Mouse (Mus musculus) CH12.LX (cell line): Measurements from ENCODE around the gene Rfx4. TPM values are rescaled to one million over a fixed set of nuclear protein-coding genes. Genes with fewer than 3 reads are reported as not detected.

Experiments
- DNase-seq: peaks from one replicate; pipeline ENCODE4 v3.0.0-alpha.2; 2013; ENCODE audit errors: extremely low read depth
- H3K27ac ChIP-seq: 2 replicates; pipeline ENCODE4 v1.5.1; 2012; ENCODE audit warnings: low read depth, mild to moderate bottlenecking, control low read depth, moderate library complexity; ENCODE audit not compliant: insufficient read depth
- H3K27me3 ChIP-seq: replicated peaks from 2 replicates; pipeline ENCODE3; 2012; ENCODE audit warnings: inconsistent platforms
- H3K36me3 ChIP-seq, 2 experiments: replicated peaks in 1 of 2; 2 replicates each; pipeline versions ENCODE3 to v1.6.1; 2012; ENCODE audit warnings: inconsistent platforms in 1 of 2, low read length in 1 of 2, mild to moderate bottlenecking in 1 of 2, mixed read lengths in 1 of 2, moderate library complexity in 1 of 2; ENCODE audit not compliant: control insufficient read depth in 1 of 2, insufficient read depth in 1 of 2
- H3K4me1 ChIP-seq, 2 experiments: 2 replicates each; pipeline ENCODE4 v1.6.1; 2012; ENCODE audit warnings: inconsistent platforms in 1 of 2, moderate library complexity in 1 of 2; ENCODE audit not compliant: insufficient read depth in 2 of 2, control insufficient read depth in 1 of 2
- H3K4me2 ChIP-seq: 2 replicates; pipeline ENCODE4 v1.6.1; 2012; ENCODE audit warnings: low read depth, mild to moderate bottlenecking, control low read depth; ENCODE audit not compliant: poor library complexity, insufficient read depth, severe bottlenecking
- H3K4me3 ChIP-seq, 3 experiments: fragments of 150-350 bp in 1 of 3; sonication (generic) in 1 of 3; replicated peaks in 1 of 3; 2 replicates each; pipeline versions ENCODE3 to v1.5.1; 2011 to 2012; ENCODE audit warnings: low read depth in 2 of 3, low read length in 2 of 3, mild to moderate bottlenecking in 2 of 3, moderate library complexity in 2 of 3, control low read depth in 1 of 3, improper control_type of control experiment in 1 of 3, inconsistent platforms in 1 of 3, mixed read lengths in 1 of 3; ENCODE audit not compliant: poor library complexity in 1 of 3
- H3K79me2 ChIP-seq: replicated peaks from 2 replicates; pipeline ENCODE4 v1.6.1; 2012; ENCODE audit warnings: mild to moderate bottlenecking, moderate library complexity; ENCODE audit not compliant: control insufficient read depth, poor library complexity, insufficient read depth, severe bottlenecking; ENCODE audit errors: extremely low read depth
- H3K9ac ChIP-seq: 2 replicates; pipeline ENCODE4 v1.6.1; 2012; ENCODE audit warnings: low read depth, mild to moderate bottlenecking, control low read depth, moderate library complexity; ENCODE audit not compliant: insufficient read depth
- H3K9me3 ChIP-seq: replicated peaks from 2 replicates; pipeline ENCODE3; 2012; ENCODE audit warnings: low read length, inconsistent platforms, mixed read lengths
- BHLHE40 ChIP-seq: IDR thresholded peaks from 2 replicates; pipeline ENCODE4 v1.6.1; 2011; ENCODE audit warnings: mild to moderate bottlenecking, low read depth, low read length, improper control_type of control experiment
- CHD2 ChIP-seq: IDR thresholded peaks from 2 replicates; pipeline ENCODE4 v1.6.1; 2011; ENCODE audit warnings: low read length, improper control_type of control experiment
- CTCF ChIP-seq, 2 experiments: IDR thresholded peaks in 1 of 2; conservative IDR thresholded peaks in 1 of 2; 2 replicates each; pipeline ENCODE4 v1.5.1; 2011 to 2012; ENCODE audit warnings: low read depth in 2 of 2, low read length in 2 of 2, improper control_type of control experiment in 1 of 2, inconsistent platforms in 1 of 2, mild to moderate bottlenecking in 1 of 2, moderate library complexity in 1 of 2
- E2F4 ChIP-seq: IDR thresholded peaks from 2 replicates; pipeline ENCODE4 v1.6.1; 2011; ENCODE audit warnings: low read depth, low read length, improper control_type of control experiment; ENCODE audit not compliant: insufficient replicate concordance
- ELF1 ChIP-seq: IDR thresholded peaks from 2 replicates; pipeline ENCODE4 v1.6.1; 2014; ENCODE audit warnings: low read depth, mild to moderate bottlenecking, inconsistent platforms, low read length, improper control_type of control experiment
- ETS1 ChIP-seq: conservative IDR thresholded peaks from 2 replicates; pipeline ENCODE4 v1.6.1; 2012; ENCODE audit warnings: low read depth, mild to moderate bottlenecking, inconsistent platforms, low read length, improper control_type of control experiment, moderate library complexity
- GABPA ChIP-seq: IDR thresholded peaks from 2 replicates; pipeline ENCODE4 v1.6.1; 2012; ENCODE audit warnings: low read depth, low read length, improper control_type of control experiment, inconsistent platforms; ENCODE audit not compliant: insufficient replicate concordance
- IRF4 ChIP-seq: IDR thresholded peaks from 2 replicates; pipeline ENCODE4 v1.6.1; 2014; ENCODE audit warnings: low read depth, mild to moderate bottlenecking, inconsistent platforms, low read length, improper control_type of control experiment
- MAFK ChIP-seq: IDR thresholded peaks from 2 replicates; pipeline ENCODE4 v1.6.1; 2011; ENCODE audit warnings: low read length, improper control_type of control experiment; ENCODE audit not compliant: insufficient replicate concordance
- MAX ChIP-seq: IDR thresholded peaks from 2 replicates; pipeline ENCODE4 v1.6.1; 2011; ENCODE audit warnings: low read length, improper control_type of control experiment
- MAZ ChIP-seq: IDR thresholded peaks from 2 replicates; pipeline ENCODE4 v1.6.1; 2012; ENCODE audit warnings: low read depth, mild to moderate bottlenecking, inconsistent platforms, low read length, improper control_type of control experiment, moderate library complexity
- MXI1 ChIP-seq: IDR thresholded peaks from 2 replicates; pipeline ENCODE4 v1.6.1; 2011; ENCODE audit warnings: mild to moderate bottlenecking, low read depth, low read length, improper control_type of control experiment
- MYC ChIP-seq: IDR thresholded peaks from 2 replicates; pipeline ENCODE4 v1.6.1; 2011; ENCODE audit warnings: low read depth, mild to moderate bottlenecking, improper control_type of control experiment, low read length
- PAX5 ChIP-seq: IDR thresholded peaks from 2 replicates; pipeline ENCODE4 v1.6.1; 2012; ENCODE audit warnings: low read length, inconsistent platforms, mixed read lengths
- POLR2AphosphoS2 ChIP-seq: IDR thresholded peaks from 2 replicates; pipeline ENCODE4 v1.6.1; 2011; ENCODE audit warnings: low read depth, low read length, improper control_type of control experiment
- RCOR1 ChIP-seq: conservative IDR thresholded peaks from 2 replicates; pipeline ENCODE4 v1.6.1; 2012; ENCODE audit warnings: low read depth, mild to moderate bottlenecking, inconsistent platforms, low read length, improper control_type of control experiment
- SIN3A ChIP-seq: IDR thresholded peaks from 2 replicates; pipeline ENCODE4 v1.6.1; 2012; ENCODE audit warnings: low read length, improper control_type of control experiment, inconsistent platforms
- TCF12 ChIP-seq: IDR thresholded peaks from 2 replicates; pipeline ENCODE4 v1.6.1; 2014; ENCODE audit warnings: low read depth, mild to moderate bottlenecking, inconsistent platforms, low read length, improper control_type of control experiment
- UBTF ChIP-seq: IDR thresholded peaks from 2 replicates; pipeline ENCODE4 v1.6.1; 2012; ENCODE audit warnings: low read depth, mild to moderate bottlenecking, inconsistent platforms, low read length, improper control_type of control experiment, moderate library complexity
- USF1 ChIP-seq: IDR thresholded peaks from 2 replicates; pipeline ENCODE4 v1.6.1; 2014; ENCODE audit warnings: low read depth, mild to moderate bottlenecking, inconsistent platforms, low read length, improper control_type of control experiment
- USF2 ChIP-seq: conservative IDR thresholded peaks from 2 replicates; pipeline ENCODE4 v1.6.1; 2011; ENCODE audit warnings: low read depth, low read length, improper control_type of control experiment
- ZC3H11A ChIP-seq: IDR thresholded peaks from 2 replicates; pipeline ENCODE4 v1.6.1; 2012; ENCODE audit warnings: low read depth, mild to moderate bottlenecking, inconsistent platforms, low read length, improper control_type of control experiment
- ZKSCAN1 ChIP-seq: IDR thresholded peaks from 2 replicates; pipeline ENCODE4 v1.6.1; 2012; ENCODE audit warnings: low read depth, inconsistent platforms, low read length, improper control_type of control experiment, borderline replicate concordance
- ZMIZ1 ChIP-seq: IDR thresholded peaks from 2 replicates; pipeline ENCODE4 v1.6.1; 2012; ENCODE audit warnings: low read depth, mild to moderate bottlenecking, inconsistent platforms, low read length, improper control_type of control experiment
- ZNF384 ChIP-seq: IDR thresholded peaks from 2 replicates; pipeline ENCODE4 v1.6.1; 2012; ENCODE audit warnings: low read depth, low read length, improper control_type of control experiment, inconsistent platforms
- dilution Hi-C: fragments of 300-500 bp; cut with MboI; formaldehyde crosslinking; loops from 2 replicates; pipeline ENCODE4 v1.14.3; 2020; ENCODE audit warnings: low sequenced_read_pairs; ENCODE audit not compliant: extremely low pct_unique_long_range_greater_than_20kb, extremely low pct_ligation_motif_present
- in situ Hi-C: fragments of 300-500 bp; cut with MboI; formaldehyde crosslinking; loops from 3 replicates; pipeline ENCODE4 v1.14.3; 2019; ENCODE audit warnings: low sequenced_read_pairs, low pct_ligation_motif_present, low pct_unique_long_range_greater_than_20kb, mixed read lengths
- polyA plus RNA-seq: library from polyadenylated mRNA; unstranded; fragments of >175 nt; gene quantifications from 2 replicates; pipeline ENCODE4 v1.2.1, GENCODE M21; 2012; ENCODE audit warnings: low read depth; ENCODE audit not compliant: insufficient read length
- total RNA-seq, 2 experiments: library from RNA; depleted of rRNA; stranded (reverse); fragments of 300-350 nt in 1 of 2; fragments of >200 nt in 1 of 2; gene quantifications; 2 replicates each; pipeline ENCODE4 v1.2.3; 2012 to 2014

Rfx4 gene
- total and polyA plus RNA-seq, 3 experiments, result 0.04 TPM; not detected in 2

DNA sequence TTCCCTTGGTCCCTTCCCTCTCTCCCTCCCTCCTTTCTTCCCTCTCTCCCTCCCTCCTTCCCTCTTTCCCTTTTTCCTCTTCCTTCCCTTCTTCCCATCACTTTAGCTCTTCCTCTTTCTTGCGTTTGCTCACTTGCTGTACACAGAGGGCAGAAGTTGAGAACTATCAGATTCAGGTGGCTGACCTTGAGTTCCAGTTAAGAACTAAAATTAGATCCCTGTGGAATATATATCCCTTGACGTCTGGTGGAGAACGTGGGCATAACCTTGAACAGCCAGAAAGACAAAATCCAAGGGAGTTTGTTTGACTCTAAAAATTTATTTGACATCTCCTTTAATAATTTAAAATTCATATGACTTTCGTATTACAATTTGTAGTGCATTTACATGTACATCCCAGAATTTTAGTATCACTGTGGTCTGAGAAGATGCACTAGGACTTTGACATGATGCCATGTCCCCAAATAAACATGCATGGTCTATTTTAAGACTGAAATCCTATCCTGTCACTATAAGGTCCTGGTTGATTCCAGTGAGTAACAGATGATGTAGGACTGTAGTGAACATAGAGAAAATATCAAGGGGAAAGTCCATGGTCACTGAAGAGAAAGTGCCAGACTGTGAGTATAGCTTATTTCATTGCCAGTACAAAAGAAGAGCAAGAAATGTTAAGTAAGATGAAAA lies 181.1 kb downstream of the Rfx4 start:
- no peak for TF ChIP-seq TCF12
- TF ChIP-seq SIN3A, result no peak
- TF ChIP-seq E2F4, result no peak
- TF ChIP-seq RCOR1, result no peak
- TF ChIP-seq GABPA, result no peak
- TF ChIP-seq USF1, result no peak
- TF ChIP-seq ETS1, result no peak
- no peak for TF ChIP-seq MAFK
- TF ChIP-seq IRF4, result no peak
- no peak for TF ChIP-seq ZNF384
- no peak for TF ChIP-seq BHLHE40
- no peak for TF ChIP-seq ZMIZ1
- no peak for TF ChIP-seq UBTF
- no peak for TF ChIP-seq ELF1
- no peak for TF ChIP-seq CHD2
- no peak for TF ChIP-seq POLR2AphosphoS2
- no peak for TF ChIP-seq MAX
- no peak for TF ChIP-seq PAX5
- dilution Hi-C loops, result no loop called here
- in situ Hi-C loops, result no loop called here
- peaks cover 12 to 69% of the 10 kb centered on the region in 2 experiments for H3K4me1 ChIP-seq
- H3K4me3 ChIP-seq, result no peak overlapping the region
- no peaks in the 10 kb centered on the region; the same call in 1 of the 2 replicates for H3K79me2 ChIP-seq
- H3K9ac ChIP-seq, result no peak overlapping the region
- no peaks in the 10 kb centered on the region for H3K27me3 ChIP-seq
- no peaks in the 10 kb centered on the region for H3K9me3 ChIP-seq
- H3K4me2 ChIP-seq, result no peak overlapping the region
- H3K36me3 ChIP-seq, result peaks cover 0 to 32% of the 10 kb centered on the region in 2 experiments
- H3K27ac ChIP-seq, result no peak overlapping the region
- DNase-seq, result no peak

DNA sequence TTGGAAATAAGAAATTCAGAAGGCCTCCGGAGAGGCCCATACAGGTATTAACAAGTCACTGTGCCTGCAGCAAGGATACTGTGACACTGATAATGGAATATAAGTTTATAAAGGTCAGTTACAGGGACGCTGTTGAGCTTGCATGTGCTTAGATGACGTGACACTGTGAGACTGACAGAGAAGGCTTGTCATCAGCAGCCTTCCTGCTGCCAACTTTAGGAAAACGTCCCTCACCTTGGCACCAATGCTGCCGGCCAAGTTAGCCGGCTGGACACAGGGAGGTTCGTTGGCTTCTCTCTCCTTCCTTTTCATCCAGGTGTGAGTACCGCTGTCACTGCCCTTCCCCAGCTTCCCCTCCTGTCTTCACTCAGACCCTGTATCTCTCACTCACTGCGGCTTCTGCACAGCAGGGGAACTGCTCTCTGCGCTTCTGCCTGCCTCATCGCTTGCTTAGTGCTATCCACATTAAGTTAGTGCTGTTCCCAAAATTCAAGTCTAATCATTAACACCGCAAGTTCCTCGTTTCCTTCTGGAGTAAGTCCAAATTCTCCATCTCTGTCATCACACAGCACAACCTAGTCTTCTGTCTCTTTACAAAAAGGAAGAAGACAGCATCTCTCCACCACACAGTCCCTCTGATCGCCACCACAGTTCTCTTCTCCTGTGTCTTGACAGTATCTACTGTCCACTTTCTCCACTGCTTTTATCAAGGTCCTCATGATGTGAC lies 182.4 kb downstream of the Rfx4 start:
- Histone ChIP-seq H3K36me3 (peaks cover 1 to 36% of the 10 kb centered on the region in 2 experiments), H3K9me3 (no peaks in the 10 kb centered on the region), H3K27ac (no peak overlapping the region), H3K4me2 (no peak overlapping the region), H3K4me3 (no peak overlapping the region), H3K79me2 (no peaks in the 10 kb centered on the region; the same call in 1 of the 2 replicates), H3K9ac (no peak overlapping the region), H3K27me3 (no peaks in the 10 kb centered on the region), H3K4me1 (peaks cover 10 to 57% of the 10 kb centered on the region in 2 experiments)
- dilution Hi-C loops, result no loop called here
- in situ Hi-C loops, result no loop called here
- DNase-seq, result no peak
- TF ChIP-seq ELF1, result no peak
- TF ChIP-seq MXI1, result no peak
- no peak for TF ChIP-seq MAZ
- no peak for TF ChIP-seq ZMIZ1
- no peak for TF ChIP-seq ZKSCAN1
- TF ChIP-seq IRF4, result no peak
- no peak for TF ChIP-seq ETS1
- no peak for TF ChIP-seq USF2
- TF ChIP-seq ZC3H11A, result no peak
- TF ChIP-seq UBTF, result no peak
- TF ChIP-seq MYC, result no peak
- TF ChIP-seq CTCF (conservative IDR thresholded peaks at IDR 0.05 in 1 of 2, IDR thresholded peaks at IDR 0.05 in 1 of 2; ENCODE audit: low read depth in 2 of 2, low read length in 2 of 2), result no peak
- TF ChIP-seq E2F4, result no peak
